Mouse (Mus musculus) megakaryocyte, embryonic 14.5 days (primary cell): ENCODE data around the gene Mgll.

Experiments
- FLI1 ChIP-seq: IDR thresholded peaks from 2 replicates; pipeline ENCODE4 v1.6.1; 2012; ENCODE audit warnings: low read length, inconsistent platforms, mixed read lengths
- GATA1 ChIP-seq: IDR thresholded peaks from 3 replicates; pipeline ENCODE4 v1.6.1; 2012; ENCODE audit warnings: mixed read lengths, low read length, inconsistent platforms, borderline replicate concordance

DNA sequence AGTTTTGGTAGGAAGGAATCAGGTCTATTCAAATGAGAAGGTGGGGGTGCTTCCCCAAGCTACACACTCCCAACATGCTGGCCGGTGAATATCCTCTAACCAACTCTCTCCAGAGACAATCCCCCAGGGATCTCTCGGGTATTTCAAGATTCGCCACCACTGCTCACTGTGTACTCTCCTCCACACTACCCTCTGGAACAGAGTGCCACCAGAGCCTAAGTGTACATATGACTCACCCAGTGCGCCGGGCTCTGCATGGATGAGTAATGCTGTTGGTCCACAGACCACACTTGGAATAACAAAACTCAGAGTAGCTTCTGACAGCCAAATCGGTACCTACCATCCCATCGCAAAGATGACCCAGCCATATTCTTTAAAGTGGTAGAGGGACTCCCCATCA, 145.2 kb downstream of the Mgll start:
- TF ChIP-seq GATA1 (no peak), FLI1 (no peak)
